ENCODE assay signal across 8 mouse cellular contexts in genomic region chr6:22794071-22794721, GRCm38 (mm10).
A peak's percentile ranks its signal among the peaks of the same experiment; 100 is the strongest.
DNase-seq lines count a peak whose midpoint lies in the region; ATAC-seq and TF ChIP-seq lines count a peak whose summit lies in the region.

No protein-coding gene starts in this region.

- no peak for TF ChIP-seq CTCF in thymus, adult 2 months (IDR thresholded peaks at IDR 0.05; ENCODE audit: borderline replicate concordance, control insufficient read depth, extremely low read depth, insufficient read depth, low read length, poor library complexity)

- WGBS in limb, embryonic 12.5 days, result 59% methylated on average over 12 of the region's 12 CpGs
- 75% methylated on average over 12 of the region's 12 CpGs for WGBS in limb, embryonic 10.5 days
- 38% methylated on average over 12 of the region's 12 CpGs for WGBS in limb, embryonic 13.5 days
- 73% methylated on average over 12 of the region's 12 CpGs for WGBS in thymus, adult 2 months

- no peaks in the 10 kb centered on the region for H3K36me3 ChIP-seq in limb, embryonic 12.5 days
- no peaks in the 10 kb centered on the region for H3K36me3 ChIP-seq in limb, embryonic 10.5 days
- no peaks in the 10 kb centered on the region for H3K36me3 ChIP-seq in limb, embryonic 13.5 days
- H3K36me3 ChIP-seq in thymus, adult 2 months (ENCODE audit: control insufficient read depth, insufficient read depth, low read length), result no peaks in the 10 kb centered on the region

- H3K4me1 ChIP-seq in limb, embryonic 12.5 days (replicated peaks), result no peaks in the 10 kb centered on the region; the same call in 1 of the 2 replicates
- no peaks in the 10 kb centered on the region for H3K4me1 ChIP-seq in limb, embryonic 10.5 days
- H3K4me1 ChIP-seq in limb, embryonic 13.5 days, result peaks cover 8% of the 10 kb centered on the region; the same call in 1 of the 2 replicates
- no peaks in the 10 kb centered on the region for H3K4me1 ChIP-seq in thymus, adult 2 months (replicated peaks; ENCODE audit: control insufficient read depth, insufficient read depth, low read length)

- H3K27me3 ChIP-seq in limb, embryonic 12.5 days, result no peaks in the 10 kb centered on the region
- no peaks in the 10 kb centered on the region for H3K27me3 ChIP-seq in limb, embryonic 10.5 days (ENCODE audit: low read depth, poor library complexity, severe bottlenecking)
- H3K27me3 ChIP-seq in limb, embryonic 13.5 days, result no peaks in the 10 kb centered on the region
- no peaks in the 10 kb centered on the region for H3K27me3 ChIP-seq in thymus, adult 2 months (ENCODE audit: control insufficient read depth, insufficient read depth, low read length)

- no peak overlapping the region for H3K4me2 ChIP-seq in limb, embryonic 12.5 days
- H3K4me2 ChIP-seq in limb, embryonic 13.5 days (replicated peaks), result peak overlapping the region; percentile 30

- DNase-seq in limb, embryonic 10.5 days (ENCODE audit: low spot score), result no peak
- peak; percentile 38 for DNase-seq in frontal cortex, postnatal 14 days (ENCODE audit: low spot score in 2 of 2)
- DNase-seq in right cerebral cortex, postnatal 36 days (ENCODE audit: low spot score in 2 of 2), result peak; percentile 5 to 29
- no peak for DNase-seq in thymus, adult 2 months
- DNase-seq in spleen, postnatal 36 days (ENCODE audit: low spot score in 2 of 2), result no peak
- DNase-seq in kidney, postnatal 25 days, result no peak

- H3K27ac ChIP-seq in limb, embryonic 12.5 days, result no peak overlapping the region
- no peak overlapping the region for H3K27ac ChIP-seq in limb, embryonic 10.5 days
- no peak overlapping the region for H3K27ac ChIP-seq in limb, embryonic 13.5 days
- no peak overlapping the region for H3K27ac ChIP-seq in thymus, adult 2 months (ENCODE audit: control insufficient read depth, insufficient read depth, low read length)

- ATAC-seq in limb, embryonic 12.5 days (ENCODE audit: insufficient number of reproducible peaks, insufficient read depth, low FRiP score, low TSS enrichment, low read depth), result peak; percentile 59; the same call in 1 of the 2 replicates
- ATAC-seq in limb, embryonic 13.5 days (ENCODE audit: low FRiP score, low read depth), result peak; percentile 71

- TF ChIP-seq POLR2A in thymus, adult 2 months (IDR thresholded peaks at IDR 0.05; ENCODE audit: control insufficient read depth, extremely low read depth, insufficient read depth, low read length, poor library complexity), result no peak

- no peak overlapping the region for H3K9ac ChIP-seq in limb, embryonic 12.5 days (replicated peaks)
- H3K9ac ChIP-seq in limb, embryonic 13.5 days, result no peak overlapping the region

- H3K4me3 ChIP-seq in limb, embryonic 12.5 days (replicated peaks), result no peak overlapping the region
- H3K4me3 ChIP-seq in limb, embryonic 10.5 days, result no peak overlapping the region
- no peak overlapping the region for H3K4me3 ChIP-seq in limb, embryonic 13.5 days
- H3K4me3 ChIP-seq in thymus, adult 2 months (ENCODE audit: control insufficient read depth, insufficient read depth, low read length), result no peak overlapping the region

- H3K9me3 ChIP-seq in limb, embryonic 12.5 days, result no peaks in the 10 kb centered on the region
- no peaks in the 10 kb centered on the region for H3K9me3 ChIP-seq in limb, embryonic 10.5 days (replicated peaks)
- no peaks in the 10 kb centered on the region for H3K9me3 ChIP-seq in limb, embryonic 13.5 days

Comparison
In these comparisons a context has a peak if more than half of its experiments do, and no peak if none do; other contexts are left out.
1. DNase-seq: peak in frontal cortex, postnatal 14 days (2 of 2) and right cerebral cortex, postnatal 36 days (2 of 2); none in limb, embryonic 10.5 days (single experiment), thymus, adult 2 months (single experiment), spleen, postnatal 36 days (0 of 2) and kidney, postnatal 25 days (0 of 2).